Mouse (Mus musculus): ENCODE data around the gene Prkcq. TPM values are rescaled to one million over a fixed set of nuclear protein-coding genes. Genes with fewer than 3 reads are reported as not detected.

Prkcq gene
- polyA plus RNA-seq (2016; fragmentation: Nextera tagmentation; extraction: Ambion mirVana), result 2.6 and 3.0 TPM in 2 replicates

DNA sequence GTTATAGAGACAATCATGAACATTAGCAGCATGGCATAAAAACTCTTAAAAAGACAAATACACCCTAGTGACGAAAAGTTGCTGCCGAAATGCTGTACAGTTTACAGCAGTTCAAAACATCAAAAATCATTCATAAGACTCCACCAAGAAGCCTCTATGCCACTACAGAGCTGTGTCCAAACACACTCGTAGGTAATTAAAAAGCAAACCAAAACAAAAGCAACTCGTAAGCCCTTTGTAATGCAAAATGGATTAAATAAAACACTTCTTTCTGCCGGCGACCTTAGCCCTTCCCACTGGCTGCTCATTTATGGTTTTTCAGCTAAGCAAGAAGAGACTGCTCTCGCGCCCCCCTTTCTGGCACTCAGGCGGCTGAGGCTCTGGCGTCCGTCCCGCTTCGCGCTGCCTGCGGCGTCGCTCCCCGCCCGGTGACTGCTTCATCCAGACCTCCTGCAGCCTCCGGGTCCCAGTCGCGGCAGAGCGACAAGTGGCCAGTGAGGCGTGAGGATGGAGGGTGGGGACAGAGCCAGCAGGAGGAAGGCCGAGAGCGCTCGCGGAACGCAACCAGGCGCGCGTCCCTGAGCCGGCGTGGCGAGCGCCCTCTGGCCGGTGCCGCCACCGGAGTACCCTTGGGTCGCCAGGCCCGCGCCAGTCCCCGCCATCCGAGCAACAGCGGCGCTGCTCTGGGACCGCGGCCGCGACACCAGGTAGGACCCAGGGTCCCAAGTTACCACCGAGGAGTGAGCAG, at the start of gene Prkcq:
Gene Prkcq (plus strand): TSS at position 355 of the 748 bp plus-strand sequence.
- H3K27me3 ChIP-seq, result peaks cover 7% of the 10 kb centered on the region; the same call in 1 of the 2 replicates
- no peaks in the 10 kb centered on the region for H3K9me3 ChIP-seq (replicated peaks)
- H3K4me2 ChIP-seq (replicated peaks), result peak within 1 kb of the TSS; percentile 70
- H3K9ac ChIP-seq, result peak within 1 kb of the TSS; percentile 51
- H3K36me3 ChIP-seq, result no peaks in the 10 kb centered on the region
- WGBS, result 3% methylated on average over 51 of the region's 51 CpGs
- ATAC-seq (ENCODE audit: low FRiP score), result peak; percentile 94
- H3K4me1 ChIP-seq, result peaks cover 11% of the 10 kb centered on the region
- no peak within 1 kb of the TSS for H3K27ac ChIP-seq
- peak within 1 kb of the TSS; percentile 41 for H3K4me3 ChIP-seq

DNA sequence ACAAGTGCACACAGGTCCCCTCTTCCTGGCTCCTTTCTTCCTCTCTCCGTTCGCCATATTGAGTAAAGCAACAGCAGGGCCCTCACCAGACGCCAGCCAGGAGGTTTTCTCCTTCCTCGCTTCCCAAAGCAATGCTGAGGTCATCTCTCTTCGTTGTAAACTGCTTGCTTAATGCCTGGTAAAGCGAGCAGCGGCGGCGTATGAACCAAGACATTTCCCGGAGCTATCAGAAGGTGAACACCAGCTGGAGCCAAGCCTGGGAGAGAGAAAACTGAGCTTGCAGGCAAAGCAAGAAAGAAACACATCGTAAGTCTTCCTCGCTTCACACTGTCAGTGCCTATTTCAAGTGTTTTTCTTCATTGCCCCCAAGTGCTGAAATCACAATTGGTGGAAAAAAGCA, 41.0 kb upstream of the Prkcq start:
- Histone ChIP-seq H3K27me3 (no peaks in the 10 kb centered on the region), H3K4me1 (no peaks in the 10 kb centered on the region), H3K4me2 (replicated peaks) (no peak overlapping the region), H3K36me3 (no peaks in the 10 kb centered on the region), H3K27ac (no peak overlapping the region), H3K4me3 (no peak overlapping the region), H3K9me3 (replicated peaks) (no peaks in the 10 kb centered on the region), H3K9ac (no peak overlapping the region)
- WGBS, result 91% methylated on average over 12 of the region's 12 CpGs
- ATAC-seq (ENCODE audit: low FRiP score), result no peak

DNA sequence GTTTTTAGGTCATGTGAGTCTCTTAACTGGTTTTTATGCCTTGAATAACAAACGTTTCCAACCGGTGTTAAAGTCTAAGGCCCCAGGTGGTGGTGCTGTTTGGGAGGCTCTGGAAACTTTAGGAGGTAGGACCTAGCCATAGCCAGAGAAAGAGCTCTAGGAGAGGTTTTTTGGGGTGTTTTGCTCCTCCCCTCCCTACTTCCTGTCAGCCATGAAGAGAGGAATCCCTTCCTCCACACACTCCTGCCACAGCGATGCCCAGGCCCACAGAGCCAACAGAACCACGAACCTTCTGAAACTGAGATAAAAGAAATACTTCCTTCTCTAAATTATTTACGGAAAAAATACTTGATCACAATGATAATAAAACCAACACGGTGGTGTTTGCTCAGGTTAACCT, 36.2 kb upstream of the Prkcq start:
- no peaks in the 10 kb centered on the region for H3K4me1 ChIP-seq
- peaks cover 10% of the 10 kb centered on the region; the same call in 1 of the 2 replicates for H3K9me3 ChIP-seq (replicated peaks)
- H3K9ac ChIP-seq, result no peak overlapping the region
- ATAC-seq (ENCODE audit: low FRiP score), result no peak
- no peaks in the 10 kb centered on the region for H3K36me3 ChIP-seq
- H3K27ac ChIP-seq, result no peak overlapping the region
- 72% methylated on average over 6 of the region's 6 CpGs for WGBS
- H3K4me2 ChIP-seq (replicated peaks), result no peak overlapping the region
- no peaks in the 10 kb centered on the region for H3K27me3 ChIP-seq
- no peak overlapping the region for H3K4me3 ChIP-seq

DNA sequence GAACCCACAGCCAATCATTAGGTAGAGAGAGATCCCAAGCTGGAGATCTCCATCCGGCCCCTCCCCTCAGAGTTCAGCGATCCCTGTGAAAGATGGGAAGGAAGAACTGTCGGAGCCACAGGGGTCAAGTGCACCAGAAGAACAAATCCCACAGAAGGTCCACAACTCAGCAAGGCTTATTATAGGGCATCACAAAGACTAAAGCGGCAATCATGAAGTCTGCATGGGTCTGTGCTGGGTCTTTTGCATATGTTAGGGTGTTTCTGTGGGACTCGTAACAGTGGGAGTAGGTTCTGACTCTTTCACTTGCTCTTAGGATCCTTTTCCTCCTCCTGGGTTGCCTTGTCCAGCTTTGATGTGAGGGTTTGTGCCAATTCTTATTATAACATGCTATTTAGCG, 33.8 kb upstream of the Prkcq start:
- H3K4me1 ChIP-seq, result no peaks in the 10 kb centered on the region
- no peak overlapping the region for H3K27ac ChIP-seq
- H3K4me3 ChIP-seq, result no peak overlapping the region
- ATAC-seq (ENCODE audit: low FRiP score), result no peak
- no peaks in the 10 kb centered on the region for H3K36me3 ChIP-seq
- peaks cover 10% of the 10 kb centered on the region; the same call in 1 of the 2 replicates for H3K9me3 ChIP-seq (replicated peaks)
- no peaks in the 10 kb centered on the region for H3K27me3 ChIP-seq
- H3K4me2 ChIP-seq (replicated peaks), result no peak overlapping the region
- WGBS, result 92% methylated on average over 6 of the region's 6 CpGs
- no peak overlapping the region for H3K9ac ChIP-seq

DNA sequence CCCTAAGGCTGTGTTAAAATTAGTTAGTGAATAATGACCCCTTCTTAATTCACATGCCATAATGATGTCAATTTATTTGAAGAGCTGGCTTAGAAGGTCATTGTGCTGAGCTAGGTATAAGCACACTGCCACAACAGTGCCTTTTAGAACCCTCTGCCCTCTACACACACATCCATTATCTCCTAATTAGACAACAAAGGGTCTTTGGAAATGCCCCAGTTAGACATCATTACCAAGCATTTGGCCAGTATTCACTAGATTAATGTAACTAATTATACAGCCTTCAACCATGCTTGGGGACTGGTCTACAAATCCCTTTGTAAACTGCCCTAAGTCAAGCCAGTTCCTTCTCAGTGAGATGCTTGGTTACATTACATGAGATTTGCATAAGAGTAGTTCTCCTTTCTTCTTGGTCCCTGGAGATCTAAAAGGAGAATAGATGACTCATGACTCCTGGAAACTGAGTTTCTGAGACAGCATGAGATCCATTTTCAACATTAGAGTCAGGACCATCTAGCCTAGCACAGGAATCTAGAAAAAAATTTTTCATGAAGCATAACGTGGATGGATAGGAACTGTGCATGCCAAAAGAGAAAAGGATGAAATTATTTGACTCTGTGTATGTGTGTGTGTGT, 32.3 kb upstream of the Prkcq start:
- Histone ChIP-seq H3K27me3 (no peaks in the 10 kb centered on the region), H3K4me2 (replicated peaks) (no peak overlapping the region), H3K9me3 (replicated peaks) (peaks cover 10% of the 10 kb centered on the region; the same call in 1 of the 2 replicates), H3K27ac (no peak overlapping the region), H3K4me1 (no peaks in the 10 kb centered on the region), H3K4me3 (no peak overlapping the region), H3K36me3 (no peaks in the 10 kb centered on the region), H3K9ac (no peak overlapping the region)
- no peak for ATAC-seq (ENCODE audit: low FRiP score)
- 78% methylated on average over 1 of the region's 1 CpGs for WGBS

DNA sequence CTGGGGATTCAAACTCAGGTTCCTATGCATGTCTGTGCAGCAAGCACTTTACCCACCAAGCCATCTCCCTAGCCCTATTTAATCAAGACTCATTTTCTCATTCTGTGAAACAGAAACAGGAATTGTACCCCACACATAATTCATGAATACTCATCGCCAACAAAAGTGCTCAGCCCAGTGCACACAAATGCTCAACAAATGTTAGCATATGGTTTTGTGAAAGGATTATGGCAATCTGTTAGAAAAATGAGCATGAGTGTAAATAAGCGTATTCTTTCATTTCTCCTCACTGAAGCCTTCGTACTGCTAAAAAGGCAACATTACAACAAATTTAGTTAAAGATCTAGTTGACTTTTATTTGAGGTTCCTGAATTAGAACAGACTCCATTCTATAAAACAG, 31.5 kb upstream of the Prkcq start:
- Histone ChIP-seq H3K4me1 (no peaks in the 10 kb centered on the region), H3K4me2 (replicated peaks) (no peak overlapping the region), H3K9me3 (replicated peaks) (peaks cover 10% of the 10 kb centered on the region; the same call in 1 of the 2 replicates), H3K4me3 (no peak overlapping the region), H3K27me3 (no peaks in the 10 kb centered on the region), H3K36me3 (no peaks in the 10 kb centered on the region), H3K27ac (no peak overlapping the region), H3K9ac (no peak overlapping the region)
- ATAC-seq (ENCODE audit: low FRiP score), result no peak
- WGBS, result 93% methylated on average over 3 of the region's 3 CpGs

DNA sequence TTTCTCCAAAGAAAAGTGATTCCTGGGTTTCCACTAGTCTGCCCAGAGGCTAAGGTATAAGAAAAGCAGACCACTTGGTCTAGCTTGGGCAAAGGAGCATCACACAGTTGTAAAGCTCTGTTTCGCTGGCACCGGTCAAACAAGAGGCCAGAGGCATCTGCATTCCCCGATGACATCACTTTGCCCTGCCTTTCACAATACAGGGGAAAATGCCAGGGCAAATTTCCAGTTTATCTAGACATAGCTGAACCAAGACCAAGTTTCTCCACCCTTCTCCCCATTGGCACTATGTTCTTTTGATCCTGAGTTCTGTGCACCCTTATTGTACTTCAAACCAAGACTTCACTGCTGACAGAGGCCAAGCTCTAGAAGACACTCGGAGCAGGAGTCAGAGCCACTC, 22.8 kb upstream of the Prkcq start:
- no peak overlapping the region for H3K4me3 ChIP-seq
- no peak overlapping the region for H3K27ac ChIP-seq
- no peaks in the 10 kb centered on the region for H3K9me3 ChIP-seq (replicated peaks)
- WGBS, result 87% methylated on average over 4 of the region's 4 CpGs
- no peak for ATAC-seq (ENCODE audit: low FRiP score)
- no peaks in the 10 kb centered on the region for H3K36me3 ChIP-seq
- H3K4me1 ChIP-seq, result no peaks in the 10 kb centered on the region
- no peak overlapping the region for H3K4me2 ChIP-seq (replicated peaks)
- H3K27me3 ChIP-seq, result no peaks in the 10 kb centered on the region
- H3K9ac ChIP-seq, result no peak overlapping the region

DNA sequence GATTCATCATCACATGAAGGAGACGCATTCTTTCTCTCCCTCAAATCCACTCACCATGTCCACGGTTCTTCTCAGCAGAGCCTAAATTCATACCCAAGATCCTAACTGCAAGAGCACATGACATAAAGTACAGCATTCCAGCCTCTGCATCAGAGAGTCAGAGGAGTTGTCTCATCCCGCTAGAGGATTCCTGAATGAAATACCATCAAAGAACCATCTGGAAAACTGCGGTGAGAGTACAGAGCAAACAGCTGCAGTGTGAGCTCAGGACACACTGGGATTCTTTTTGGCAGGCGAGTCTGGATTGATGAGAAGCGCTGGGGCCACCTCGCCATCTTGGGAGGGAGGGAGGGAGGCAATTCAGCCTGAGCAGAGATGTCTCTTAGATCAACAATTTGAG, 20.9 kb upstream of the Prkcq start:
- Histone ChIP-seq H3K27me3 (no peaks in the 10 kb centered on the region), H3K4me2 (replicated peaks) (no peak overlapping the region), H3K9me3 (replicated peaks) (no peaks in the 10 kb centered on the region), H3K4me1 (no peaks in the 10 kb centered on the region), H3K27ac (no peak overlapping the region), H3K9ac (no peak overlapping the region), H3K36me3 (no peaks in the 10 kb centered on the region), H3K4me3 (no peak overlapping the region)
- WGBS, result 79% methylated on average over 7 of the region's 7 CpGs
- ATAC-seq (ENCODE audit: low FRiP score), result no peak

DNA sequence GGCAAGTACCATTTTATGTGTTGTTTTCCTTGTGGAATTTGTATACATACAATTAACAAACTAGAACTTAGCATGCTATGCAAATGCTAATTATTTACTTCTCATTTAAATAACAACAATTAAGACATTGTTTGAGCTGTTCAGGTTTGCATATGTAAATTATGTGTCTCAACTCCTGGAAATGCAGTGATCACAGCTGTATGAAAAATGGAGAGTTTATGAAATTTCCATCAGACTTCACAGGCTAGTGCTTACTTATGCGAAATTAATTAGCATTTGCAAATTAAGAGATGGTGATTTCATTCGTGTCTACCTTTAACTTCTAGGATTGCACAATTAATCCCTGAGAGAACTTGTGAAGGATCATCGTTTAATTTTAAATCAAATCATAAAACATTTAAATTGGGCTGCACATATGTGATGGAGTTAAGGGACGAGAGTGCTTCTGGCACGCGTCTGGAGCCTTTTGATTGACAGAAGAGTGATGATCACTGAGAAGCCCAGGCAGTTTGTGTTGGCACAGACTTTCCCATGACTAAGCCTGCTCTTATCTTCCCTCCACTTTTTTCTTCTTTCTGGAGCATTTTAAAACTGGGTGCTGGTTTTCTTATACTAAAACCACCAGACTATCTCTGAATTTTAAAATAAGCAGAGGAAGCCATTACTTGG, 20.1 kb upstream of the Prkcq start:
- no peak overlapping the region for H3K27ac ChIP-seq
- H3K36me3 ChIP-seq, result no peaks in the 10 kb centered on the region
- no peaks in the 10 kb centered on the region for H3K9me3 ChIP-seq (replicated peaks)
- no peak overlapping the region for H3K4me2 ChIP-seq (replicated peaks)
- H3K4me3 ChIP-seq, result no peak overlapping the region
- no peak overlapping the region for H3K9ac ChIP-seq
- ATAC-seq (ENCODE audit: low FRiP score), result no peak
- no peaks in the 10 kb centered on the region for H3K4me1 ChIP-seq
- H3K27me3 ChIP-seq, result no peaks in the 10 kb centered on the region
- WGBS, result 80% methylated on average over 6 of the region's 6 CpGs

DNA sequence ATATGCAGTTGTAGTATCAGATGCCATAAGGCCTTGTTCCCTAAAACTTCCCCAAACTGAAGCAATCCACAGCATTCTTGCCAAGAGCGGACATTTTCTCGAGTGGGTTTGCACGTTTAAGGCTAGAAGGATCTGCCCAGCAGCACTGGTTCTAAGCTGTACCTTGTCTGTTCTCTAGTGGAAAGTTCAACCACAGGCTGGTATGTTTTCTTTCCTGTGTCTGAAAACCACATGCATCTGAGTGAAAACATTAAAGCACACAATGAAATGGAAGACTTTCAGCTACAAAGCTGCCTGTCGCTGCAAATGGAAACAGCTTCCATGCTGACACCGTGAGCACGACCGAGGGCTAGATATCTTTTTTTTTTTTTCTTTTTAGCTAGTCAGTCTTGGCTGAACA, 12.3 kb upstream of the Prkcq start:
- Histone ChIP-seq H3K4me2 (replicated peaks) (no peak overlapping the region), H3K27me3 (no peaks in the 10 kb centered on the region), H3K4me3 (no peak overlapping the region), H3K9ac (no peak overlapping the region), H3K36me3 (no peaks in the 10 kb centered on the region), H3K27ac (no peak overlapping the region), H3K4me1 (no peaks in the 10 kb centered on the region), H3K9me3 (replicated peaks) (no peaks in the 10 kb centered on the region)
- ATAC-seq (ENCODE audit: low FRiP score), result no peak
- 87% methylated on average over 7 of the region's 7 CpGs for WGBS

DNA sequence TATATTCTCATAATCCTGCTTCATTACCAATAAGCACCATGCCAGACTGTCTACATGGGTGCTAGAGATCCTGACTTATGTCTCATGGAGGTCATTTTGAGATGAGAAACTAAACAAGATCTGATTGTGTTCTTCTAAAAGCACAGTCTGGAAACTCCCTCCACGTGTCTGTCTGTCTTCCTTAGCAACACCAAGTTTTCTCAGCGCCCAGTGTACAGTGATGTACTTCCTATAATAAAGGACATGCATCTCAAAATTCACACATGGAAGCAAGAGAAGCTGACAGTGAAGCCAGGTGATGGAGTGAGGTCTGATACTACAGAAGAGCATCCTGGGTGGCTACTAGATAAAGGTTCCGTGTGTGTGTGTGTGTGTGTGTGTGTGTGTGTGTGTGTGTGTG, 11.2 kb upstream of the Prkcq start:
- Histone ChIP-seq H3K9ac (no peak overlapping the region), H3K36me3 (no peaks in the 10 kb centered on the region), H3K4me1 (no peaks in the 10 kb centered on the region), H3K4me3 (no peak overlapping the region), H3K9me3 (replicated peaks) (no peaks in the 10 kb centered on the region), H3K4me2 (replicated peaks) (no peak overlapping the region), H3K27me3 (no peaks in the 10 kb centered on the region), H3K27ac (no peak overlapping the region)
- ATAC-seq (ENCODE audit: low FRiP score), result no peak
- 88% methylated on average over 3 of the region's 3 CpGs for WGBS

DNA sequence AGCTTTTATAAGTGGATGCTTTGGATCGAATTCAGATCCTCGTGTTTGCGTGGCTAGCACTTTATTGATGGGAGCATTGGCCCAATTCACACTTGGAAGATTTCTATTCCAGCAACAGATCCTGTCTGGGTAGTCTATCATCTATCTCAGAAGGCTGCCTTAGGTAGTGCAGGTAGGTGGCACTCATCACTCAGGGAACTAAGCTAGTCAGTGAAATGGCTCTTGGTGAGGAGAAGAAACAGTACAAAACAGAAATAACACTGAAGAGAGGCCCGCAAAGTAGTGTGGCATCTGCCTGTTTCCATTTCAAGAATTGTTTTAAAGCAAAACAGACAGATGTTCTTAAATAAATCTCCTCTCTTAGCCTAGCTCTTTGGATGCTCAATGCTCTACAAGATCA, 10.6 kb upstream of the Prkcq start:
- Histone ChIP-seq H3K9me3 (replicated peaks) (no peaks in the 10 kb centered on the region), H3K4me1 (no peaks in the 10 kb centered on the region), H3K4me2 (replicated peaks) (no peak overlapping the region), H3K9ac (no peak overlapping the region), H3K27me3 (no peaks in the 10 kb centered on the region), H3K27ac (no peak overlapping the region), H3K36me3 (no peaks in the 10 kb centered on the region), H3K4me3 (no peak overlapping the region)
- no peak for ATAC-seq (ENCODE audit: low FRiP score)
- 93% methylated on average over 4 of the region's 4 CpGs for WGBS
